Mouse (Mus musculus) liver, adult 2 months (tissue): Measurements from ENCODE around the gene Aktip. TPM values are rescaled to one million over a fixed set of nuclear protein-coding genes. Genes with fewer than 3 reads are reported as not detected.
A peak's percentile ranks its signal among the peaks of the same experiment; 100 is the strongest.

Source experiments
- DNase-seq: peaks from one replicate; pipeline ENCODE4 v3.0.0-alpha.2; 2011; ENCODE audit warnings: low read depth, low spot score; ENCODE audit errors: extremely low read depth
- H3K27ac ChIP-seq: fragments of 200-500 bp; replicated peaks from 2 replicates; pipeline ENCODE4 v1.5.1; 2012; ENCODE audit warnings: low read depth, mild to moderate bottlenecking, control low read depth, inconsistent platforms, low read length; ENCODE audit not compliant: insufficient read depth
- H3K27me3 ChIP-seq: fragments of 200-500 bp; 2 replicates; pipeline ENCODE4 v1.6.1; 2012; ENCODE audit warnings: mild to moderate bottlenecking, moderate library complexity, low read length, inconsistent platforms; ENCODE audit not compliant: control insufficient read depth, insufficient read depth
- H3K36me3 ChIP-seq: fragments of 200-500 bp; 2 replicates; pipeline ENCODE4 v1.6.1; 2012; ENCODE audit warnings: low read length, inconsistent platforms; ENCODE audit not compliant: control insufficient read depth, insufficient read depth
- H3K4me1 ChIP-seq: fragments of 200-500 bp; 2 replicates; pipeline ENCODE4 v1.6.1; 2011; ENCODE audit warnings: low read length; ENCODE audit not compliant: control insufficient read depth, insufficient read depth
- H3K4me3 ChIP-seq: fragments of 200-500 bp; 2 replicates; pipeline ENCODE4 v1.5.1; 2011; ENCODE audit warnings: low read depth, mild to moderate bottlenecking, control low read depth, low read length, moderate library complexity; ENCODE audit not compliant: insufficient read depth
- H3K79me2 ChIP-seq: fragments of 200-500 bp; 2 replicates; pipeline ENCODE4 v1.6.1; 2012; ENCODE audit warnings: inconsistent platforms, mild to moderate bottlenecking, low read length, moderate library complexity; ENCODE audit not compliant: control insufficient read depth, insufficient read depth
- H3K9ac ChIP-seq: fragments of 200-500 bp; 2 replicates; pipeline ENCODE4 v1.6.1; 2012; ENCODE audit warnings: low read depth, mild to moderate bottlenecking, control low read depth, inconsistent platforms, low read length
- CTCF ChIP-seq: fragments of 200-500 bp; IDR thresholded peaks from 2 replicates; pipeline ENCODE4 v1.5.1; 2011; ENCODE audit warnings: low read depth, low read length, control low read depth
- POLR2A ChIP-seq: fragments of 200-500 bp; IDR thresholded peaks from 2 replicates; pipeline ENCODE4 v1.6.1; 2011; ENCODE audit warnings: low read length, control low read depth; ENCODE audit not compliant: insufficient read depth; ENCODE audit errors: extremely low read depth
- WGBS: fragments of 180-500 bp; shearing (Covaris S2); methylation state at CpG from one replicate; pipeline ENCODE4 v1.1.7; 2018; 5-methylcytosine and 5-hydroxymethylcytosine counted together
- polyA plus RNA-seq: library from polyadenylated mRNA; depleted of rRNA; stranded (reverse); fragments of >200 nt; gene quantifications from 2 replicates; pipeline ENCODE4 v1.2.3, GENCODE M21; 2012; rRNA removed
- total RNA-seq: library from RNA; depleted of rRNA; stranded (reverse); fragments of >200 nt; gene quantifications from 2 replicates; pipeline ENCODE4 v1.2.3, GENCODE M21; 2014; rRNA removed

The Aktip gene
- total and polyA plus RNA-seq, 2 experiments = 8.9 to 9.9 TPM

- Histone ChIP-seq H3K4me3 (no peak overlapping the region), H3K4me1 (no peaks in the 10 kb centered on the region), H3K27me3 (no peaks in the 10 kb centered on the region), H3K79me2 (no peaks in the 10 kb centered on the region; the same call in 1 of the 2 replicates), H3K27ac (no peak overlapping the region), H3K36me3 (peaks cover 42% of the 10 kb centered on the region), H3K9ac (no peak overlapping the region)
- DNase-seq = no peak
- 96% methylated on average over 12 of the region's 12 CpGs for WGBS
- no peak for TF ChIP-seq CTCF
- TF ChIP-seq POLR2A = no peak
These were observed 122.5 kb downstream of the Aktip start for GRCm38 (mm10) chr8:91077077-91077867.

GRCm38 (mm10) chr8:91070275-91070859 lies 129.4 kb downstream of the Aktip start:
- Histone ChIP-seq H3K27me3 (no peaks in the 10 kb centered on the region), H3K9ac (peak overlapping the region; percentile 93), H3K4me1 (peaks cover 7% of the 10 kb centered on the region), H3K79me2 (peaks cover 10% of the 10 kb centered on the region), H3K4me3 (peak overlapping the region; percentile 93), H3K36me3 (peaks cover 5% of the 10 kb centered on the region; the same call in 1 of the 2 replicates), H3K27ac (peak overlapping the region; percentile 87)
- no peak for TF ChIP-seq POLR2A
- no peak for TF ChIP-seq CTCF
- under 1% methylated on average over 34 of the region's 34 CpGs for WGBS
- peak; percentile 96 for DNase-seq

GRCm38 (mm10) chr8:91069834-91070233 lies 129.9 kb downstream of the Aktip start, which contains the start of gene Rbl2:
Rbl2 (plus strand) TSS chr8:91070057.
- peak; percentile 46; the same call in 1 of the 2 replicates for TF ChIP-seq POLR2A
- TF ChIP-seq CTCF = no peak
- peak within 1 kb of the TSS; percentile 87 for H3K27ac ChIP-seq
- peak; percentile 87 for DNase-seq
- peaks cover 7% of the 10 kb centered on the region for H3K4me1 ChIP-seq
- H3K27me3 ChIP-seq = no peaks in the 10 kb centered on the region
- H3K4me3 ChIP-seq = peak within 1 kb of the TSS; percentile 93
- peaks cover 10% of the 10 kb centered on the region for H3K79me2 ChIP-seq
- H3K9ac ChIP-seq = peak within 1 kb of the TSS; percentile 93
- H3K36me3 ChIP-seq = peaks cover 2% of the 10 kb centered on the region; the same call in 1 of the 2 replicates
- WGBS = under 1% methylated on average over 25 of the region's 25 CpGs

GRCm38 (mm10) chr8:91069407-91069806 lies 130.4 kb downstream of the Aktip start:
- H3K36me3 ChIP-seq = peaks cover 2% of the 10 kb centered on the region; the same call in 1 of the 2 replicates
- peak overlapping the region; percentile 93; the same call in 1 of the 2 replicates for H3K4me3 ChIP-seq
- no peaks in the 10 kb centered on the region for H3K27me3 ChIP-seq
- peak overlapping the region; percentile 42; the same call in 1 of the 2 replicates for H3K9ac ChIP-seq
- TF ChIP-seq POLR2A (no peak), CTCF (no peak)
- WGBS = 3% methylated on average over 10 of the region's 10 CpGs
- no peak for DNase-seq
- peak overlapping the region; percentile 46; the same call in 1 of the 2 replicates for H3K27ac ChIP-seq
- H3K4me1 ChIP-seq = peaks cover 7% of the 10 kb centered on the region
- peaks cover 10% of the 10 kb centered on the region for H3K79me2 ChIP-seq

- Histone ChIP-seq H3K27me3 (no peaks in the 10 kb centered on the region), H3K36me3 (no peaks in the 10 kb centered on the region), H3K9ac (no peak overlapping the region), H3K27ac (no peak overlapping the region), H3K79me2 (no peaks in the 10 kb centered on the region), H3K4me3 (no peak overlapping the region), H3K4me1 (no peaks in the 10 kb centered on the region)
- TF ChIP-seq POLR2A (no peak), CTCF (no peak)
- no peak for DNase-seq
- 73% methylated on average over 4 of the region's 4 CpGs for WGBS
These were observed 134.6 kb downstream of the Aktip start for GRCm38 (mm10) chr8:91065179-91065578.

Other genes with a start within 250 kb of the Aktip start
- 33.4 and 36.8 TPM in 2 replicates for gene Rbl2, start 129.9 kb downstream of the Aktip start, total RNA-seq
- 10.5 and 12.5 TPM in 2 replicates for gene Rbl2, start 129.9 kb downstream of the Aktip start, polyA plus RNA-seq
- gene Rpgrip1l, start 113.3 kb upstream of the Aktip start, total RNA-seq = 2.5 and 2.6 TPM in 2 replicates
- 0.21 and 0.22 TPM in 2 replicates for gene Rpgrip1l, start 113.3 kb upstream of the Aktip start, polyA plus RNA-seq
- 14.1 and 16.0 TPM in 2 replicates for gene Fto, start 113.5 kb upstream of the Aktip start, total RNA-seq
- gene Fto, start 113.5 kb upstream of the Aktip start, polyA plus RNA-seq = 14.4 and 15.6 TPM in 2 replicates